9 mouse cellular contexts compared by ENCODE assay signal in the genomic region with DNA sequence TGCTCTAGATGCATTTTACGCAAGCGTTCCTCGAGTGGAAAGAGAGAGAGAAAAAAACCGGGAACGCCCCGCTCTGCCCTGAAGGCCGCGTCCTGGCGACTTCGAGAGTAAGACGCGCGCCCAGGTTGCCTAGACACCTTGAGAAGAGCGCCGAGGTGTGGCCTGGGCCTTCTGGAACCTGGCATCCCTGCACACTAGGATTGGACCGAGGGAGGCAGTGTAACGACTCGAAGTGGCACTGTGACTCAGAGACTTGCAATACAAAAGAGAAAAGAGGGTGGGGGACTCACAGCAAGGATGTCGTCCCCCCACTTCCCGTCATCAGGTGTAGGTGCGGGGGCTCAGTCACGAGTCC. TPM values are rescaled to one million over a fixed set of nuclear protein-coding genes. Genes with fewer than 3 reads are reported as not detected.
A peak's percentile ranks its signal among the peaks of the same experiment; 100 is the strongest.
DNase-seq lines count a peak whose midpoint lies in the region; ATAC-seq and TF ChIP-seq lines count a peak whose summit lies in the region.
"Had no signal": no experiment of that assay in that cellular context is flagged by ENCODE, and none has a peak within 500 bp of the region (broad histone marks: within the 10 kb centered on the region; RNA-seq: fewer than 3 reads in every experiment).

No protein-coding gene starts in this region.

- TF ChIP-seq CTCF in E14TG2a.4 (conservative IDR thresholded peaks at IDR 0.05; ENCODE audit: low read length) = no peak

- no peak overlapping the region for H3K27ac ChIP-seq in hindbrain, embryonic 15.5 days (replicated peaks)
- H3K27ac ChIP-seq: gastrocnemius, adult 2 months had no signal

- no peak for ATAC-seq in hindbrain, embryonic 15.5 days (ENCODE audit: low FRiP score, low read depth)
- ATAC-seq in activated CD4-positive, CD25-positive, alpha-beta regulatory T cell, adult 4 months = no peak

- peaks cover 45% of the 10 kb centered on the region for H3K27me3 ChIP-seq in E14TG2a.4 (ENCODE audit: insufficient read depth, low read length)
- H3K27me3 ChIP-seq in hindbrain, embryonic 15.5 days = peaks cover 63% of the 10 kb centered on the region

- H3K36me3 ChIP-seq in E14TG2a.4 (ENCODE audit: insufficient read depth, low read length) = 0 out of 2 replicates have a peak, but pooled peaks cover 4% of the 10 kb centered on the region
- H3K36me3 ChIP-seq in hindbrain, embryonic 15.5 days = no peaks in the 10 kb centered on the region

- WGBS in hindbrain, embryonic 15.5 days = 5% methylated on average over 22 of the region's 22 CpGs

- DNase-seq in R1 (ENCODE audit: low read depth, low spot score) = peak; percentile 53
- peak; percentile 40 for DNase-seq in lung, postnatal 10 days
- no peak for DNase-seq in gastrocnemius, postnatal 25 days
- no peak for DNase-seq in thymus, postnatal 14 days
- DNase-seq in adrenal gland, adult 2 months = no peak
- DNase-seq: gastrocnemius, adult 2 months had no signal

- H3K4me3 ChIP-seq in E14TG2a.4 (replicated peaks; ENCODE audit: low read length) = peak overlapping the region; percentile 90
- peak overlapping the region; percentile 9; the same call in 1 of the 2 replicates for H3K4me3 ChIP-seq in hindbrain, embryonic 15.5 days

- H3K9ac ChIP-seq in hindbrain, embryonic 15.5 days = no peak overlapping the region

- peak overlapping the region; percentile 29 for H3K4me2 ChIP-seq in hindbrain, embryonic 15.5 days

- H3K4me1 ChIP-seq in E14TG2a.4 (replicated peaks; ENCODE audit: low read depth, low read length) = peaks cover 58% of the 10 kb centered on the region
- peaks cover 38% of the 10 kb centered on the region for H3K4me1 ChIP-seq in hindbrain, embryonic 15.5 days (replicated peaks)

- no peaks in the 10 kb centered on the region for H3K9me3 ChIP-seq in E14TG2a.4 (ENCODE audit: low read length)
- no peaks in the 10 kb centered on the region for H3K9me3 ChIP-seq in hindbrain, embryonic 15.5 days

RNA-seq across cellular contexts. Expression of a gene that starts 1.6 kb away (rescaled TPM):
- polyA plus RNA-seq in hindbrain, embryonic 15.5 days (2015; fragmentation: Nextera tagmentation; extraction: Ambion mirVana) = 0.37 and 0.56 TPM in 2 replicates
- not detected for total RNA-seq in gastrocnemius, postnatal 25 days (2021)
- 1 to 10 TPM; 2.3 to 6.4 TPM for total RNA-seq in adrenal gland, adult 2 months (2021)
- polyA plus RNA-seq in adrenal gland, adult 2 months (2012; rRNA removed) = 3.1 and 6.8 TPM in 2 replicates
- under 1 TPM in 1 of 2 experiments, not detected in 1; 0.61 TPM for polyA plus RNA-seq in activated CD4-positive, CD25-positive, alpha-beta regulatory T cell, adult 4 months (2017; shearing (Covaris generic))
- total RNA-seq: gastrocnemius, adult 2 months had no signal

RNA-seq across cellular contexts. Expression of a gene that starts 16.4 kb away (rescaled TPM):
- 2.1 and 2.2 TPM in 2 replicates for polyA plus RNA-seq in hindbrain, embryonic 15.5 days (2015; fragmentation: Nextera tagmentation; extraction: Ambion mirVana)
- not detected for total RNA-seq in gastrocnemius, postnatal 25 days (2021)
- under 1 TPM; 0.69 to 0.90 TPM for total RNA-seq in adrenal gland, adult 2 months (2021)
- 1.9 and 2.3 TPM in 2 replicates for polyA plus RNA-seq in adrenal gland, adult 2 months (2012; rRNA removed)
- not detected for polyA plus RNA-seq in activated CD4-positive, CD25-positive, alpha-beta regulatory T cell, adult 4 months (2017; shearing (Covaris generic))
- total RNA-seq: gastrocnemius, adult 2 months had no signal

RNA-seq across cellular contexts. Expression of a gene that starts 43.6 kb away (rescaled TPM):
- polyA plus RNA-seq in hindbrain, embryonic 15.5 days (2015; fragmentation: Nextera tagmentation; extraction: Ambion mirVana) = 18.6 and 19.6 TPM in 2 replicates
- total RNA-seq in gastrocnemius, postnatal 25 days (2021) = 10 to 100 TPM; 14.4 to 16.4 TPM
- 10 to 100 TPM; 13.6 to 18.7 TPM for total RNA-seq in adrenal gland, adult 2 months (2021)
- 39.1 and 42.3 TPM in 2 replicates for polyA plus RNA-seq in adrenal gland, adult 2 months (2012; rRNA removed)
- 10 to 100 TPM in 1 of 2 experiments, 1 to 10 TPM in 1; 10.0 to 18.1 TPM for polyA plus RNA-seq in activated CD4-positive, CD25-positive, alpha-beta regulatory T cell, adult 4 months (2017; shearing (Covaris generic))

RNA-seq across cellular contexts. Expression of a gene that starts 53.7 kb away (rescaled TPM):
- 27.1 and 27.7 TPM in 2 replicates for polyA plus RNA-seq in hindbrain, embryonic 15.5 days (2015; fragmentation: Nextera tagmentation; extraction: Ambion mirVana)
- under 1 TPM; 0.61 to 0.67 TPM for total RNA-seq in gastrocnemius, postnatal 25 days (2021)
- total RNA-seq in adrenal gland, adult 2 months (2021) = 1 to 10 TPM; 3.9 to 5.7 TPM
- 4.1 and 5.5 TPM in 2 replicates for polyA plus RNA-seq in adrenal gland, adult 2 months (2012; rRNA removed)
- 1 to 10 TPM; 1.6 to 3.2 TPM for polyA plus RNA-seq in activated CD4-positive, CD25-positive, alpha-beta regulatory T cell, adult 4 months (2017; shearing (Covaris generic))

Comparison
In these comparisons a context has a peak if more than half of its experiments do, and no peak if none do; other contexts are left out.
1. DNase-seq: peak in R1 (single experiment) and lung, postnatal 10 days (single experiment); none in gastrocnemius, postnatal 25 days (single experiment), thymus, postnatal 14 days (single experiment) and adrenal gland, adult 2 months (single experiment).